Mouse (Mus musculus) neural tube, embryonic 10.5 days (tissue): ENCODE measurements at regions not wholly inside any gene's neighbourhood (a gene's known extent, or its start where the extent isn't known, plus 50 kb on each side); places are given as distances from the start of the nearest gene placed in this dataset.

ENCODE experiments used
- DNase-seq: peaks from one replicate; pipeline ENCODE4 v3.0.0-alpha.2; 2017; ENCODE audit warnings: low spot score; ENCODE audit errors: extremely low spot score

DNA sequence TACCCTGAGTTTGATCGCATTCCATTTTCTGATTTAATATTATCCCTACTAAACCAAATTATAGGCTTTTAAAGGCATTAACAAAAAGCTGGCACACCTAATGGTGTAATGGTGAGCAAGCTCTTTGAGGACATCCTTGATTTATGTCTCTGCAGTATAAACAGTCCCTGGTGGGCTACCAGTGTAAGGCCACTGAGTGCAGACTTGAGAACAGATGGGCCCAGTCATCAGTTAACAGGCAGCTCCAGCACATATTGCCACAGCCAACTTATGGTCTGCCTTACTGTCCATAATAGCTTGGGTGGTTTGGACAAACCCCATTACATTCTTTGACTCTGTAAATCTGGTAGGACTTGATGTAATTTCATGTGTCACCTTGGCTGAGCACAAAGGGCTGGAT lies 144.4 kb upstream of the Fndc3a start:
- no peak for DNase-seq

DNA sequence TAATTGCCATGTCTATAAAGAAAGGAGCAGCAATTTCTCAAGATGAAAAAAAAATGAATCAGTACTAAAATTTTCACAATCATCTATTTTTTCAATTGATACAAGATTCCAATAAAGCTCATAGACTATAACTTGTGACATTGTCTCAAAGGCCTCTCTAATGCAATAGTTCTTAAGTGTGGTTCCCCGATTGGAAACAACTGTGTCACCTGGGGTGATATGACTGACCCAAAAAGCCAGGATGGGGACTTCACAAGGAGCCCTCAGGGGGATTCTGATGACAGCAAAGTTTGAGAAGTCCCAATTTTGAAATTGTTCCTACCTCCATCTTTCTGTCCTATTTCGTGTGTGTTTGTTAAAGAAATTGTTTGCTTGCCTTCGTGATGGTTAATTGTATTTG lies 143.3 kb upstream of the Fndc3a start:
- no peak for DNase-seq

DNA sequence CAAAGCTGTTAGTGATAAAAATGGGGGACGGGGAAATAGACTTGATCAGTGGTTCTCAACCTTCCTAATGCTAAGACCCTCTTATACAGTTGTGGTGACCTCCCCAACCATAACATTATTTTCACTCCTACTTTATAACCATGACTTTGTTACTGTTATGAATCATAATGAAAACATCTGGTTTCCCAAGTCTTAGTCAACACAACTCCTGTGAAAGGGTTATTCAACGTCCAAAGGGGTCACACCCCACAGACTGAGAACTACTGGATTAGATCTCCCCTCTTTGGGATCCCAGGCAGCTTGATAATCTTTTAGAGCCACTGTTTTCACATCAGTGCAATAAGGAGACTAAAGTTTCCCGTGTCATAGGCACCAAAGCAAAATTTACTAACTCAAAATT lies 141.1 kb upstream of the Fndc3a start:
- DNase-seq, result no peak

DNA sequence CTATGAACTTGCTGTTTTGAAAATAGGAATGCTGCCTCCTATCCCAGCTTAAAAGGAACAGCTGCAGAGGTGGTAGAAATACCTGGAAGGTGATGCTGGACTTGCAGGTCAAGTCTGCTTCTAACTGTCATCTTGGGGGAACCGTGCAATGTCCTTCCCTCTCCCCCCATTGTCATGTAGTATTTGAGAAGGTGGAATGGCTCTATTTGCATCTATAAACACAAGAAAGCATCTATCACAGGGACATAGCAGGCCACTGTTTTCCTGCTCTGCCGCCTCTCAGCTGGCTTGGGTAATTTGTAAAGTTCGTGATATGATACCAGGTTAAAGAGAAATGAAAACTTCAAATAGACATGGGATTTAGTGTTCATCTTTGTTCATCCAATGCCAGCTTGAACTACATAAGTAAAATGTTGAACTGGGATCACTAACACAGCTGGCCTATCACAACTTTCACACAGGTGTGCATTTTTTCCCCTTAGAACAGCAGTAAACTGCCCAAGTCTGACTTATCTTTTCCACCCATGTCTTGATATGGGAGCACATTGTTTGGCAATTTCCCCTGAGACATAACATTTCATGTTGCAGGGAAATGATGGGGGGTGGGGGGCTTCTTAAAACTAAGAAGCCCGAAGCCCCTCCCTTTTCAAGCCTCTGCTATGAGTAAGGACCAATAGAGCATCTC lies 138.6 kb upstream of the Fndc3a start:
- DNase-seq, result no peak

DNA sequence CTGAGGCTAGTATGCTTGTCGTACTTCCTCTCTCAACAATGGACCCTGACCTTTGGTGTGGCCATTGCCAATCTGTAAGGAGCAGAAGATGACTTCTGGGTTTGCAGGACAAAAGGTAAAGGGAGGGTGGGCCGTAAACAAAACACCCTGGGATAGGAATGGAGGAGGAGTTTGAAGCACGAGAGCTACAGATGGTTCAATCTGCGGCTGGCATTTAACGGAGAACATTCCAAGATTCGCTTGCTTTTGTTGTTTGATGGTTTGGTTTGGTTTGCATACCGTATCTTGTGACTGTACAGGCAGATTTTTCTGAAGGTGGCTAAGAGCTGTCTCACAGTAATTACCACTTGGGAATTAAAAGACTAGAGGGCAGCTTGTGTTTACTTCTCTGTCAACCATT lies 137.7 kb upstream of the Fndc3a start:
- no peak for DNase-seq

DNA sequence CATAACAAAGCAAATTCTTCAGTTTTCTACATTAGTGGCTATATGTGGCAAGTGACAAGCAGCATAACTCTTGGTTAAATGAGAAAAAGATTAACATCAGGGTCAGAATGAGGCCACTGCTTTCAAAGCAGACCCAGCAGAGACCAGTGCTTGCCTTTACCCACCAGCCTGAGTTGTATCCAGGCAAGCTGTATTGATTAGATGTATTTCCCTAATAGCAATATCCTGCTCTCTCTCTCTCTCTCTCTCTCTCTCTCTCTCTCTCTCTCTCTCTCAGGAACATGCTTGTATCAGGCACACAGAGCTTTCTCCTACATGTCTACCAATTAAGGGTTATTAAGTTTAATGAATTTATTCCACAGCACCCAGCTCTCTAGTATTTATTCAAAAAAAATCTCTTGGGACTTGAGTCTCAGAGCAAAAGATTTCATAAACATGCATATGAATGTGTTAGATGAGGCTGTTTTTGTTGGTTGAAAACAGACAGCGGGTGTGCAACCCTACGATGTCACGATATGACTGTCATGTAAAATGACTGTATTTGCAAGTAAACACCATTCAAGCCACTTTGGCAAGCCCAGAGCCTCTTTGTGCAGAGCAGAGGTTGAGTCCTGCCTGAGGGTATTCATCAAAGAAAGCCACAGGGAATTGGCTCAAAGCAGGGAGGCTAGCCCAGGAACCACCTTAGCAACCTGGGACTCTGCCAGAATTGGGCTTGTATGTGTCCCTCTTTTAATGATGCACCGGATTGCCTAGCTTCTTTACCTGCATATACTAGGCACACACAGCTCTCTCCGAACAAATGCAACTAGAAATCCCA lies 136.0 kb upstream of the Fndc3a start:
- no peak for DNase-seq

DNA sequence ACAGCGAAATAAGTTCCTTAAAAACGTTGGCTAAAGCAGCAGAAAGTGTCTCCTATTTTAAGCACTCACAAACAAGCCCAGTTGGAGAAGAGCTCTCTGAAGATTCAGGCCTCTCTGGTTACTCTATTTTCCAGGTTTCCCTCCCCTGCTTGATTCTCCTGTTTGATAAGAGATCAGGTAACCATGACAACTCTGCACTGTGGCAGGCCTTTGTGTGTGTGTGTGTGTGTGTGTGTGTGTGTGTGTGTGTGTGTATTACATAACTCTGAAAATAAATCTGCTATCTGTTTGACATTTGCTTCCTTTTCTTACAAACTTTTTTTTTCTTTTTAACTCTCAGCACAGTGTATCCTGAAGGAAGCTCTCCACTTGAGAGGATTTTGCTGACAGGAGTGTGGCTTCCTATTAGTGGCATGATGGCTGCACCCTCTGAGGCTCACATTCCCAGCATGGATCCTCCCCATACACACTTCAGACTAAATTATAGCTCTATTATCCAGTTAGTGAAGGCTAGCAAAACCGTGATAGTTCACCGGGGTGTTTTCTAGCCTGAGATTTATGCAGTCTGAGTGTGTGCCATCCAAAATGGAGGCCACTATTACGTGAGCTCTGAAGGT lies 135.1 kb upstream of the Fndc3a start:
- no peak for DNase-seq

DNA sequence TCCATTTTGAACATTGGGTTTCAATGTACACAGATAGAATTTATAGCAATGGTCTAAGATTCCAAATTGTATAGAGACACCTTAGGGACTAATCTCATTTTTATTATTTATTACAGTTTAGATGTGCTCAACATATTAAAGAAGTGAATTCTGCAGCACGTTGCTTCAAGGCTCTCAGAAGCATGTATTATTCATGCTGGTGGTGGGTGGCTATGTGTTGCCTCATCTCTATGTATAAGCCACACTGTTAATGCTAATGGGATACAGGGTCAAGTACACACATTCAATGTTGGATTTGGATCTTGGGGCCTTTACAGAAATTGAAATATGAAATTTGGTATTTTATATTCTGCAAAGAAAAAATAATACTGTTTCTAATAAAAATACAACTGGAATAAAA lies 131.9 kb upstream of the Fndc3a start:
- DNase-seq, result no peak

DNA sequence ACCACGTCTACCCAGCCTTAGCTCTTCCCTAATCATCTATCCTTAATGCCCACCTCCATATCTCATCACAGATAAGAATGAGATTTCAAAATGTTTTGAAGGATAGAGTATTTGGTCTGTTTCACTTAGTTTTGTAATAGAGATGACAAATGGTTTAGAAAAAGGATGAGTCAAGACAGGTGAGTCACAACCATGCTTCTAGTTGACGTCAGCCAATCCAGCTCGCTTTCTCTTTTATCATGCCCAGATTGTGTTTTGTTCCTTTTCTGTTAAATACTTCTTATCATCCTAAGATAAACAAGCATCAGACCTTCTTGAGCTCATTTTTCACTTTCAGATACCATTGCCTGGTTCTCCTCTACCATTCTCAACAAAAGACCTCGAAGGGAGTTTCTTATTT lies 125.4 kb upstream of the Fndc3a start:
- DNase-seq, result no peak

DNA sequence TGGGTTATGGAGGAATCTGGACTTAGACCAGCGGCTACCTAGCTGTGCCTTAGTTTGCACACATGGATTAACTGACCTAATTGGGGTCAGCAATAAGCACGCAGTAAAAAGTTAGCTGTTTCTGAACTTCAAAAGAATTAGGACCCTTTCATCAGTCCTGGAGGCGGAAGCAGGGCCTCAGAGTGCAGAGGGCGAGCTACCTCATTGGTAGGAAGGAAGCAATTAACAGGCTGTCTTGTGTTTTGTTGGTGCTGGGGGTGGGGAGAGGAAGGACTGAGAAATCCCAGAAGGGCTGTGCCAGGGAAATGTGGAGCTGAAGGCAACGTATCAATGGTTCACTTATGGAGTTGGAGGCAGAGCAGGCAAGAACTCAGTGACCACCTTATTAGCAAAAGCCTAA lies 119.5 kb upstream of the Fndc3a start:
- DNase-seq, result no peak

DNA sequence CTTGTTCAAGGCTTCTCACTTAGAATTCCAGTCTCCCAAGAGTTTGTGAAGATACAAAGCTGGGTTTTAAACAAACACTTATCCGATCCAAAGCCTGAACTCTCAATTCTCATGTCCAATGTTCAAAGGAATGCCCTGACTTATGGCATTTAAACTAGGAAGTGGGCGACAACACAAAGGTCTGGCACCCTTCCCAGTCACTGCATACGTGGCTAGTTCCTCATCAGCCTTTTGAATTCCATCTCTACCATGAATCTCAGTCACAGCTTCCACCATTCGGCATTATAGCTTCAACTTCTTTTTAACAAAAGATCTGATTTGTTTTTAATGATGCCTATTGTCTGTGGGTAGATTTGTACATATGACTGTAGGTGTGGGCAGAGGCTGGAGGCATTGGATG lies 115.7 kb upstream of the Fndc3a start:
- no peak for DNase-seq

DNA sequence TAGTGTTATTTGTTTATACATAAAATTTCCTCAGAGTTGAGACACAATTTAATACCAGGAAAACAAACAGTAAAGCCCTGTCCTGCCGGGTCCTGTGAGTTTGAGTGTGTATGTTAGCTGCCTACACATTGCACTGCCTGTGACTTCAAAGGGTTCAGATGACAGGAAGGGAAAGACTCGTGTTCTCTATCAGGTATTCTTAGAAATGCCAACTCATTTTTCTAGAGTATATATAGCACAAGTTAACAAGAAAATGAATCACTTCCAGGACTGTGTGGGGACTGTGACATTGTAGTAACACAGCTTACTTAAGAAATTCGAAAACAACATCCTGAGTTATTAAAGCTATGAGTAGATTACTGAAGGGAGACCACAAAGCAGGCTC lies 112.4 kb upstream of the Fndc3a start:
- no peak for DNase-seq

DNA sequence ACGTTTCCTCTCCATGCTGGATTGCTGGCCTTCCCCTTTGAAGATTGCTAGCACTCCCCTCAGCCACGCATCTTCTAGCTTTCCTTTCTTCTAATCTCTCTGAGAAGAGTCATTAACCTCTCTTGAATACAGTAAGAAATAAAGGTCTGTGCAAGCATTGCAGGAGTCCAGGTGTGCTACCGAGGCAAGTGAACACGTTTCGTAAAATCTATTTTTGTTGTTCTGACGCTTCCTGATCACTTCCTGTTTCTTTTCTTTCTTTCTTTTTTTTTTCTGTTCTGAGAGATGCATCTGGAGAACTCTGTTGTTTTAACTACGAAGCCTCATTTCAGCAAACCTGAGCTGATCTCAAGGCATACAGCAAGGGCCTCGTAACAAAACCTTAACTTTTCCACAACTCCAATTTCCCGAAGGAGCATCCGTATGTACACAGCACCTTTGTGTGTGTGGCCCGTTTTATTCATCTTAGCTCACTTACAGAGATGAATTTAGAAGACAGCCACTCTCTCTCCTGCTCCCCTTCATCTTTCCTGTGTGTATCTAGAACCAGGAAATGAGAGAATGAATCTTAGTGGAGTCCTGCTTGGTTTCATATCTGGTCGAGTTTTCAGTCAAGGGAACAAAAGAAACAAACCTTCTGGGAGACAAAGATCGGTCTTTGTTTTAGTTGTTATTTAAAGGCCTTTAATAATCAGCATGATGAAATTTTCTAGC lies 111.9 kb upstream of the Fndc3a start:
- DNase-seq, result no peak

DNA sequence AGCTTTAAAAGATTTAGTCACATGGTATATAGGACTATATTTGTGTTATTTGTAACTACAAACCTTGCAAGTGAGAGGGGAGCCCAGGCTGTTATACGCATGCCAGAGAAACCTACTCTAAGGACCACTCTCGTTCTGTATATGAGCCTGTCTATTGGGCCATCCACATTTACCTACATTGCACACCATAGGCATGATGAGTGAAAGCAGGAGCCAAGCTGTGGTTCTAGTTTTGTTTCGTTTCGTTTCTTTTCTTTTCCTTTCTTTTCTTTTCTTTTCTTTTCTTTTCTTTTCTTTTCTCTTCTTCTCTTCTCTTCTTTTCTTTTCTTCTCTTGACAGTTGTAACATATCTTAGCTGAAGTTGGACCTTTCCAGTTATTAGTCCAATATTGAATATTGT lies 109.2 kb upstream of the Fndc3a start:
- no peak for DNase-seq

DNA sequence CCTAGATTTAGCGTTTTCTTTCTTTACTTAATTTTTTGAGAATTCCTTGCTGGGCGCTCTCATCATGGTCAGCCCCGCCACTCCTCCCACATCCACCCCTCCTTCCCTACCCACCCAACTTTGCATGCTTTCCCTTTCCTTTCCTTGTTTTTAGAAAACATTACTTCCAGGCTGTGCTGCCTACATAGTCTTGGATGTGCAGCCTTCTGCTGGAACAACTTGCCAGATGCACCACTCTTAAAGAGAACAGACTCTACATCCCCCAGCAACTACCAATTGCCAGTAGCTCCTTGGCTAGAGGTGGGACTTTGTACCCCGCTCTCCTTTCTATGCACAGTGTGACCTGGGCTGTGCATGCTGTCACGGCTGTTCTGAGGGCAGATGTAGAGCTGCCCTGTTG lies 108.0 kb upstream of the Fndc3a start:
- no peak for DNase-seq

DNA sequence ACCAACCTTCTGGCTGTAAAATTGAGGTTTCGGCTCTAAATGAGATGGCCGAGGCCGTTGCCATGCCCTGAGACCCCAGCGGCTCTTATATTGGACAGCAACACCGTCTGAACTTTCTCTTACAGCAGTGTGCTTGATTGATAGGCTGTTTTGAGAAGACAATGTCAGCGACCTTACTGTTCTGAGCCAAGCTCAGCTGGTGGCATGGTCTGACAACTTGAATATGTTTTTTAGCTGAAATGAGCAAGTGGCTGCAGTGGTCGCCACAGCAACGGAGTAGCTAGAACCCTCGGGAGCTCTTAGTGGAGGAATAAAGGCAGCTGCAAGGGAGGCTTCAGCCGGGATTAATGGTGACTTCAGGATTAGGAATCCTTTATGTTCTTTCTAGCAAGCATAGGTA lies 107.0 kb upstream of the Fndc3a start:
- peak; percentile 35 for DNase-seq

DNA sequence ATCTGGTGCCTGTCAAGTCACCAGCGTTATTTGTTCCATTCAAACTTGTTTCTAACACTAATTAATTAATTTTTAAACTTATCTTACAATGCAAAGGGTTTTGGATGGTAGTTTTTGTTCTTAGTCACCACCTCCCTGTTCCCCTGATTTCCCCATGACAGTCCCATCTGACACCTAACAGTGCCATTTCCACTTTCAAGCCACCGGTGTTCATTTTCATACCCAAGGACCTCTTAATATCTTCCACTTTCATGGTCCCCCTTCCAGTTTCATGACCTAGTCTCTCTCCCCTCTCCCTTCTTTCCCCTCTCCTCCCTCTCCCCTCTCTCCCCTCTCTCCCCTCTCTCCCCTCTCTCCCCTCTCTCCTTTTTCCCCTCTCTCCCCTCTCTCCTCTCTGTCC lies 99.3 kb upstream of the Fndc3a start:
- DNase-seq, result no peak

DNA sequence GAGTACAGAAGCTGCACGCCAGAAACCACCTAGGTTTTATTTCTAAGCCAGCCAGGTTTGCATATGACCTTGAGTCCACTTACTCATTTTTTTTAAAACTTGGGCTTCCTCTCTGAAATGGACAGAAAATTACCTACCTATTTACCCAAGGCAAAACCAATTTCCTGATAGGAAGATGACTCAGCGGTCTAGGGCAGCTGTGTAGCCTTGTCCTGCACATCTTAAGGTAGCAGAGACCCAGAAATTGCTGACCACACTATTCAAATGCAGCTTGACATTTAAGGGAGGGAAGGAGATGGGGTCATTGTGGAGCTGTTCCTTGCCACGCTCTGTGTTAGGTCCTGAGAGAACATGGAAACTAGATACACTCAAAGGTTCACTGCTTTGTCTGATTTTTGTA lies 98.1 kb upstream of the Fndc3a start:
- no peak for DNase-seq

DNA sequence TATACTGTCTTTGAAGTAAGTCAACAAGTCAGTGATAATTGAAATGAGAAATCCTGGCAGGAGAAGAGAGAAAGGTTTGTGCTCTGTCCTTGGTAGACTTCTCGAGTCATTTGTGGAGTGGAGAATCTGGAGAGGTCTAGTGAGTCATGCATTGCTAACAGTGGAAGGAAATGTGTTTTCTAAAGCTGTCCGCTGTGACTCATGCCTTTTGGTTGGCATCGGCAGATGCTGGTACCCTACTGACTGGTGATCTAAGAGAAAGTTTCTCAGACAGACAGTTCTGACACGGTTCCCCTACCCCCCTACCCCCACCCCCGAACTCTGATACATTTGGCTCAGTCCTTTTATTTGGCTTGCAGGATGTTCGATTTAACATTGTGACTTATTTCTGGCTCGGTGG lies 97.5 kb upstream of the Fndc3a start:
- no peak for DNase-seq

DNA sequence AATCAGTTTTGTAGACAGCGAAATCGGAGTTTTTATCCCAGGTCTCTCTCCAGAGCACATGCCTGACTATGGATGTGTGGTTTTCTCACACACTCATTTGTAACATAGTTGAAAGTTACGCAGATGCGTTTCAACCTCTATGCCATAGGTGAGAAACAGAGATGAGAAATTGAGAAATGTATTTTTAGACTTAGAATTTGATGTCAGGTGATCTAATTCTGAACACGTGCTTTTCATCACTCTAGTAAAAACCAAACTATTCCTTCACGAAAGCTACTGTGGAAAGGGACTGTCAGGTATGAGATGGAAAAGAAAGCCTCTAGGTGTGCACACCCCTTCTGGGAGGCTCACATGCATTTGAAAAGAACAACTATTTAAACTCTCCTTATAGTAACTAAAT lies 96.8 kb upstream of the Fndc3a start:
- no peak for DNase-seq

DNA sequence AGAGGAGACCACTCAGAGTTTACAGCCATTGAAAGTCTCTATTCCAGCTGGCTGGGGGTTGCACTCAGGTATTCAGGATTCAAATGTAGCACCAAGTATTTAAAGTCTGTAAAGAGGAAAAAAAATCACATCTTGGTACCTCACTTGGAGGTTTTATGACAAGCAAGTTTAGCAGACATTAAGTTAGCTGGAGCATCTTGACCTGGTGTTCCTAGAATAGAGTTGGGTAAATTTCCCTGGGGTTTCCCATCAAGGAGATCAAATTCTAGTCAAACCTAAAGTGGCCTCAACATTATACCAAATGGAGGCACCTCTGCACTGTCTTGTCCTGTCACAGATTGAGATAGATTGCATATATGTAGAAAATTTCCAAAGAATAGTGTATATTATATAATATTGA lies 93.8 kb upstream of the Fndc3a start:
- no peak for DNase-seq

DNA sequence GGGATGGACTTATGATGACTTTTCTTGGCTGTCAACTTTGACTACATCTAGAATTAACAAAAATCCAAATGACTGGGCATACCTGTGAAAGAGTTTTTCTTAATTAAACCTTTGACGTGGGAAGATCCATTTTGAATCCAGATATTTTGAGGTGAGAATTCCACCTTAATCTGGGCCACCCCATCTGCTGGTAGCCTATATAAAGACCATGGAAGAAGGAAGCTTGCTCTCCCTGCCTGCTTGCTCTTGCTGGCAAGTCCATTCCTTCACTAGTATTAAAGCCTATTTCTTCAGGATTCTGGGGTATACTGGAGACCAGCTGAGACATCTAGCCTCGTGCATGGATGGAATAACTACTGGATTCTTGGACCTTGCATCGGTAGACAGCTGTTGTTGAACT lies 80.9 kb upstream of the Fndc3a start:
- DNase-seq, result no peak
